Mouse (Mus musculus) stomach, postnatal 0 days (tissue): ENCODE results near the gene Zfp672.

Source experiments
- CTCF ChIP-seq: IDR thresholded peaks from 2 replicates; pipeline ENCODE4 v1.5.1; 2016; ENCODE audit warnings: antibody characterized with exemption, low read depth, mild to moderate bottlenecking, moderate library complexity
- EP300 ChIP-seq: optimal IDR thresholded peaks from 2 replicates; pipeline ENCODE3; 2016; ENCODE audit warnings: antibody characterized with exemption

DNA sequence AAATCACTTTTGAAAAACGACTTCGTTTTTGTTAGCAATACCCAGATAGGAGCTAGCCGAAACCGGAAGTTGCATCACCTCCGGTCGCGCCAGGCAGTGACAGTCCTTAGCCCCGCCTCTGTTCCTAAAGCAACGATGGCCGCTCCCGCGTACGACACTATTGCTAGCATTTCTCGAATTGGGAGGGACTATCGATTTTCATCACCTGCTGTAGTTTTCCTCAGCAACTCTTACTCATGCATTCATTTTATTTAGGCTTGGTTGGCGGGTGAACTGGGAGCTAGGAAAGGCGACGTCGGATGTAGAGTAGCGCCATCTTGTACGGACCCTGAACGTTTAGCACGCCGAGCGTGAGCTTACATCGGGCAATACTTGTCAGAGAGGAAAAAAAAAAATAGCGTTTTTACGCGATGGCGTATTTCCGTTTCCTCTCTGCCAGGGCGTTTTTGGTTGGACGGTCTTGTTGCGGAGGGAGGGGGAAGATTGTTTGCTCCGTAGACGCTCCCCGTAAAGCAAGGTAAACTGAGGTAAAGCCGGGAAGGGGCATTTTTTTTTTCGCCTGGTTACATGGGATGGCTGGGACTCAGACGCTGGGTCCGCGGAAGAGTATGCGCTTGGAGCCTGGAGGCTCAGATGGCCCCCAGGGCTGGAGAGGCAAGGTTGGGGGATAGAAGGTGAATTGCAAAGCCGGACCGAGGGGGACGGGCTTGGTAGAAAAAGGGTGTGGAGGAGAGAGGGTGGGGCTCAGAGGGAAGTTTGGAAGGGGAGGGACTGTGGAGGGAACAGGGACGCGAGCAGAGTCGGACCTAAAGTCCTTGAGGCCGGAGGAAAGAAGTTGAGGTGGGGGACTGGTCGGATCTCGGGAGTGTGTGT, at the start of gene Zfp672, which contains the start of gene Sh3bp5l:
- no peak for TF ChIP-seq CTCF
- no peak for TF ChIP-seq EP300
